Mouse (Mus musculus) embryonic facial prominence, embryonic 11.5 days (tissue): ENCODE data around the gene B4galt1. TPM values are rescaled to one million over a fixed set of nuclear protein-coding genes. Genes with fewer than 3 reads are reported as not detected.

ENCODE experiments used
- ATAC-seq: fragments of 200-750 bp; cut with Nextera tagmentation; replicated peaks from 2 replicates; pipeline ENCODE4 v1.8.0; 2017; ENCODE audit warnings: low read depth; ENCODE audit not compliant: insufficient number of reproducible peaks, low FRiP score, low TSS enrichment
- DNase-seq: peaks from one replicate; pipeline ENCODE4 v3.0.0-alpha.2; 2015; ENCODE audit warnings: low spot score
- H3K27ac ChIP-seq: fragments of 300-500 bp; sonication (generic); replicated peaks from 2 replicates; pipeline ENCODE4 v1.5.1; 2014; ENCODE audit warnings: mild to moderate bottlenecking, low read depth, low read length, control low read depth
- H3K27me3 ChIP-seq: fragments of 300-500 bp; sonication (generic); 2 replicates; pipeline ENCODE4 v1.6.1; 2014; ENCODE audit warnings: mild to moderate bottlenecking, low read length, moderate library complexity, mixed read lengths; ENCODE audit not compliant: control insufficient read depth, insufficient read depth
- H3K36me3 ChIP-seq: fragments of 300-500 bp; sonication (generic); replicated peaks from 2 replicates; pipeline ENCODE4 v1.6.1; 2014; ENCODE audit warnings: low read depth, mild to moderate bottlenecking, low read length, moderate library complexity, mixed read lengths; ENCODE audit not compliant: control insufficient read depth, insufficient read depth
- H3K4me1 ChIP-seq: fragments of 300-500 bp; sonication (generic); 2 replicates; pipeline ENCODE4 v1.6.1; 2014; ENCODE audit warnings: low read length, mixed read lengths; ENCODE audit not compliant: control insufficient read depth, insufficient read depth
- H3K4me2 ChIP-seq: fragments of 300-500 bp; sonication (generic); 2 replicates; pipeline ENCODE4 v1.6.1; 2014; ENCODE audit warnings: low read depth, mild to moderate bottlenecking, control low read depth, low read length, moderate library complexity
- H3K4me3 ChIP-seq: fragments of 300-500 bp; sonication (generic); 2 replicates; pipeline ENCODE4 v1.5.1; 2014; ENCODE audit warnings: low read depth, low read length, control low read depth
- H3K9ac ChIP-seq: fragments of 300-500 bp; sonication (generic); replicated peaks from 2 replicates; pipeline ENCODE4 v1.6.1; 2014; ENCODE audit warnings: mild to moderate bottlenecking, control low read depth, low read length
- H3K9me3 ChIP-seq: fragments of 300-500 bp; sonication (generic); replicated peaks from 2 replicates; pipeline ENCODE4 v1.6.1; 2016; ENCODE audit warnings: mild to moderate bottlenecking, low read length, inconsistent platforms, mixed read lengths; ENCODE audit not compliant: control insufficient read depth
- WGBS: fragments of 180-500 bp; shearing (Covaris S2); extraction: QIAGEN DNeasy Blood & Tissue Kit; methylation state at CpG from one replicate; pipeline ENCODE4 v1.1.7; 2014; 5-methylcytosine and 5-hydroxymethylcytosine counted together
- polyA plus RNA-seq: library from polyadenylated mRNA; unstranded; fragments of >200 nt; fragmentation: Nextera tagmentation; extraction: Ambion mirVana; gene quantifications from 2 replicates; pipeline ENCODE4 v1.2.1, GENCODE M21; 2014

The B4galt1 gene
- polyA plus RNA-seq, 1 experiment from 2014 or later, result 28.3 TPM

DNA sequence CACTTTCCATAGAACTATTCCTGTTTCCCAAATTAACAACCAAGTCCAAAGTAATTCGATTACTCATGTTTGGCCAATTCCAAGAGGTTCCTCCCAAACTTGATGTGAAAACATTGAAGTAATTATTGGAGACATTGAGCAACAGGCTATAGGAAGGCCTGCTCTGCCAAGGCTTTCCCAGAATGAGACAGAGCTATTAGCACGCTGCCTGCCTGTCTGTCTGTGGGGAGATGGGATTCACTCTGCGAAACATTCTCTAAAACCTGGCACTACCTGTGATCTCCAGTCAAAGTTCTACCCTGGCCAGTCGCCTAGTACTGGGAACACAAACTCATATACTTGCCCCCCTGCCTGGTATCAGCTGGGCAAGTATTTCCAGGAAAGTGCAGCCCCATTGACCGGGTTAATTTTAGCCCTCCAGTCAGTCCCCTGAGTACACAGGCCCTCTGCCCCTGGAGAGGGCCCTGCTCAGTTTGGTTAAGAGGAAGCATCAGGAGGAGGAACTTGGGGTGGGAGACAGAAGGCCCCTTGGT is 1.5 kb downstream of the B4galt1 start:
- ATAC-seq (no peak), DNase-seq (no peak)
- no peaks in the 10 kb centered on the region for H3K9me3 ChIP-seq
- H3K36me3 ChIP-seq, result no peaks in the 10 kb centered on the region
- no peaks in the 10 kb centered on the region for H3K27me3 ChIP-seq
- no peaks in the 10 kb centered on the region for H3K4me1 ChIP-seq
- H3K27ac ChIP-seq, result 0 out of 2 replicates have a peak overlapping the region, but pooled peaks have one; percentile 38
- peak overlapping the region; percentile 80 for H3K9ac ChIP-seq
- H3K4me3 ChIP-seq, result peak overlapping the region; percentile 52
- 30% methylated on average over 5 of the region's 5 CpGs for WGBS
- H3K4me2 ChIP-seq, result peak overlapping the region; percentile 59

DNA sequence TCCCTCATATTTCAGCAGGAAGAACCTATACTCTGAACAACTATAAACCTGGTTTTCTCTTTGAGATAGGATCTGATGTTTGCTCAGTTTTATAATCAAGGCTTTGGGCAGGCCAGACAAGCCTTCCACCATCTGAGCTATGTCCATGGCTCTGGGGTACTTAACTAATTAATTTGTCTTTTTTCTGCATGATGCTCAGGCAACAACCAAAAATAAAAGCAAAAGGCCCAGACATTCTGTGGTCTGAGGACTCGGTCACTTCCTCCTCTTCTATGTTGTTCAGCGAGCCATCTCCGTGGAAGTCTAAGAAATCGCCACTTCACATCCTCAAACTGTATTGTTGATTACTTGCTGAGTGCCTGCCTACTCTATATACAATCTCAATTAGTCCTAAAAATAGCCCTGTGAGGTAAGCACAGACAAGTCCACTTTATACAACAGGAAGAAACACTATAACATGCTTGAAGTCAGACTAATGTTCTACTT is 2.0 kb downstream of the B4galt1 start:
- H3K9me3 ChIP-seq, result no peaks in the 10 kb centered on the region
- no peaks in the 10 kb centered on the region for H3K27me3 ChIP-seq
- no peaks in the 10 kb centered on the region for H3K36me3 ChIP-seq
- no peaks in the 10 kb centered on the region for H3K4me1 ChIP-seq
- DNase-seq (no peak), ATAC-seq (no peak)
- WGBS, result 61% methylated on average over 4 of the region's 4 CpGs
- no peak overlapping the region for H3K4me2 ChIP-seq
- peak overlapping the region; percentile 15 for H3K9ac ChIP-seq
- peak overlapping the region; percentile 52 for H3K4me3 ChIP-seq
- no peak overlapping the region for H3K27ac ChIP-seq

DNA sequence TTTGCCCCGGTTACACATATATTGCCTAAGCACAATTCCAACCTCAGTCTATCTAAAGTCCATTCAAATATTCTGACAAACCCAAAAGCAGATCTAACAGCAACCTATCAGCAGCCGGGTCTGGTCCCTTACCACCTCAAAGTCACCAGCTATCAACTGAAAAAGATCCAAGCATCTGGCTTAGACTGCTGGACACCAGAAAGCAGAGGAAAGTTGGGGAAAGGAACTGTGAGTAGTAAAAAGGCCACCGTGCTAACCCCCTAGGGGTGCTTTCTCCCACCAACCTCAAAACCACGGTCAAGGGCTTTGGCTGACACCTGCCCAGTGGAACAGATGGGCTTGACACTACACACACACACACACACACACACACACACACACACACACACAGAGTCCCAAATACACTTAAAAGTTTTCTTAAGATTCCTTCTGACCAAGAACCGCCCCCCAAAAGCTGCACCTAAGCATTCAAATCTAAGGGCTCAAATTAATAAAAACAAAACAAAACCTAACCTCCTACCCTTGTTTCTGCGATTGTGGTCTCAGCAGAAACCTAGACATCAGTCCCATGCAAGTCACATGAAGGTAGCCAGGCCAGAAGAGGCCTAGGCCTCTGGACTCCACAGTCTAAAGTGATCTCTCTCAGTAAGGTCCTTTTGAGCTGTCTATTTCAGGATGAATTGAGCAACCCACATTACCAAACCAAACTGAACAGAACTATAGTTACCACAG is 2.6 kb downstream of the B4galt1 start:
- no peak for ATAC-seq
- no peak overlapping the region for H3K4me3 ChIP-seq

DNA sequence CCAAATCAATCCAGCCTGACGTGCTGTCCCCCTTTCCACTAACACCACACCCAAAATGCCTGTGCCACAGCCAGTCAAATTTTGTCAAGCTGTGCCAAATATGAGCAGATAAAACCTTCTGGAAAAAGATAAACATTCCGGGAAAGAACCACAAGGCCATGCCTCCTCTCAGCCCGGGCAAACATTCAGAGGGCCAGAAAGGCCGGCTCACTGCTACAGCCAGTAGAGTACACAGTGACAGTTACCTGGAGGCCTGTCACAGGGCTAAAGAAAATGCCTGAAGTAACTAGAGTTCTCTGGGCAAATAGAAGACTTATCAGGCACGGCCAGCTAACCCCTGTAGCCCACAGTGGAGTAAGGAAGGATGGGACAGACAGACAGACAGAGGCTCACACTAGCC is 3.2 kb downstream of the B4galt1 start:
- DNase-seq (no peak), ATAC-seq (no peak)
- WGBS, result 87% methylated on average over 5 of the region's 5 CpGs
- no peaks in the 10 kb centered on the region for H3K9me3 ChIP-seq
- no peak overlapping the region for H3K4me2 ChIP-seq
- H3K4me3 ChIP-seq, result no peak overlapping the region
- no peak overlapping the region for H3K9ac ChIP-seq
- no peaks in the 10 kb centered on the region for H3K4me1 ChIP-seq
- H3K36me3 ChIP-seq, result no peaks in the 10 kb centered on the region
- no peak overlapping the region; the same call in 1 of the 2 replicates for H3K27ac ChIP-seq
- H3K27me3 ChIP-seq, result no peaks in the 10 kb centered on the region

More for the DNA sequence above, 2.6 kb downstream of the B4galt1 start:
- no peak overlapping the region for H3K4me2 ChIP-seq
- no peaks in the 10 kb centered on the region for H3K4me1 ChIP-seq
- H3K9me3 ChIP-seq, result no peaks in the 10 kb centered on the region
- 77% methylated on average over 6 of the region's 6 CpGs for WGBS
- no peak overlapping the region; the same call in 1 of the 2 replicates for H3K27ac ChIP-seq
- no peaks in the 10 kb centered on the region for H3K27me3 ChIP-seq
- no peaks in the 10 kb centered on the region for H3K36me3 ChIP-seq
- H3K9ac ChIP-seq, result peak overlapping the region; percentile 15
- no peak for DNase-seq

DNA sequence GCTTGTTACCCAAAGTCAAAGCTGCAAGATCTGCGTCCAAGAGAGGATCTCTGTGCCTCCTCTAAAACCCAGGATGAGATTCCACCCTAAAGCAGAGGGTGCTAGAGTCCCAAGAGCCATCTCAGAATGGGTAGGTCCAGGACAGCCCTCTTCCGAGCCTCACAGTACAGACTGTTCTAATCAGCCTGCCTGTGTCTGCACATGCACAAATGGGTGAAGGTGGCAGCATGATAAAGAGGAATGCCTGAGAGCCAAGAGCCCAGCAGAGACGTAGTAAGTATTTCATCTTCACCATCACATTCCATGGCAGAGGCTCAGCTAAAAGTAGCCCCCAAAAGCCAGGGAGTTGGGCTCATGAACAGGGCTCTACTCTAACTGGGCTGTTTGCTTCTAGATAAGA is 4.3 kb downstream of the B4galt1 start:
- Histone ChIP-seq H3K36me3 (no peaks in the 10 kb centered on the region), H3K27me3 (no peaks in the 10 kb centered on the region), H3K4me1 (no peaks in the 10 kb centered on the region), H3K27ac (no peak overlapping the region), H3K4me3 (no peak overlapping the region), H3K9ac (no peak overlapping the region), H3K4me2 (no peak overlapping the region), H3K9me3 (no peaks in the 10 kb centered on the region)
- 86% methylated on average over 3 of the region's 3 CpGs for WGBS
- DNase-seq (no peak), ATAC-seq (no peak)

DNA sequence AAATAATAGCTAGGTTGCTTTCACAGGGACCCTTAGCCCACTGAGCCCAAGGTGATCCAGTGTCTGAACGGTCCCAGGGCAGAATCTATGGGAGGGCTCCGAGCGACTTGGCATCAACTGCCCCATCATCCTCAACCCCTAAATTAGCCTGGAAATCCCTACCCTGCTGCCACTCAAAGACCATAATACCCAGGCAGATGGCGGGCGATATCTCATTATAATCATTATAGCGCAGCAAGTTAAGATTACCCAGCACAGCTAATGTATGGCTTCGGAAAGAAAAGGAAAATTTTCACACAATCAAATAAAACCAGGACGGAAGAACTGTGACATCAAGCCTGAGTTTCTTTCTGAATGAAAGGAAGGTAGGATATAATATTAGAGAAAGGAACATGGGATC is 5.6 kb downstream of the B4galt1 start:
- no peak overlapping the region for H3K27ac ChIP-seq
- 93% methylated on average over 8 of the region's 8 CpGs for WGBS
- no peak overlapping the region for H3K4me2 ChIP-seq
- no peaks in the 10 kb centered on the region for H3K9me3 ChIP-seq
- H3K4me1 ChIP-seq, result no peaks in the 10 kb centered on the region
- no peaks in the 10 kb centered on the region for H3K27me3 ChIP-seq
- no peak overlapping the region for H3K4me3 ChIP-seq
- H3K9ac ChIP-seq, result no peak overlapping the region
- no peaks in the 10 kb centered on the region for H3K36me3 ChIP-seq
- DNase-seq (no peak), ATAC-seq (no peak)

DNA sequence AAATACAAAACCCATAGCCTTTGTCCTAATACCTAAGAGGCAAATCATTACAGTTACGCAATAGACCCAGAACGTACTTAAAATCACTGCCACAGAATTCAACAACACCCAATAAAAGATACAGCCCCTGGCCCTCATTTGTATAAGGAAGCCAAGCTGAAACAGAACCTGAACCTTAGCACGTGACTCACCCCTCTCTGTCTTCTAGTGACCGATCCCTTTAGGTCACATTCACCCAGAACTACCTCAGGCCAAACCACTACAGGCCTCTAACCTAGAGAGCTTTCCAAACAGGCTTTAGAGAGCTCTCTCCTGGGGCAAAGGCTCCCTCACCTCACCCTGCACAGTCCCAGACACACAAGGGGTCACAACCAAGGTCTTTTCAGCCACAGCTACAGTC is 6.6 kb downstream of the B4galt1 start:
- Histone ChIP-seq H3K9me3 (no peaks in the 10 kb centered on the region), H3K27ac (no peak overlapping the region), H3K4me1 (no peaks in the 10 kb centered on the region), H3K4me2 (no peak overlapping the region), H3K36me3 (no peaks in the 10 kb centered on the region), H3K4me3 (no peak overlapping the region), H3K9ac (no peak overlapping the region), H3K27me3 (no peaks in the 10 kb centered on the region)
- DNase-seq (no peak), ATAC-seq (no peak)
- 90% methylated on average over 4 of the region's 4 CpGs for WGBS

DNA sequence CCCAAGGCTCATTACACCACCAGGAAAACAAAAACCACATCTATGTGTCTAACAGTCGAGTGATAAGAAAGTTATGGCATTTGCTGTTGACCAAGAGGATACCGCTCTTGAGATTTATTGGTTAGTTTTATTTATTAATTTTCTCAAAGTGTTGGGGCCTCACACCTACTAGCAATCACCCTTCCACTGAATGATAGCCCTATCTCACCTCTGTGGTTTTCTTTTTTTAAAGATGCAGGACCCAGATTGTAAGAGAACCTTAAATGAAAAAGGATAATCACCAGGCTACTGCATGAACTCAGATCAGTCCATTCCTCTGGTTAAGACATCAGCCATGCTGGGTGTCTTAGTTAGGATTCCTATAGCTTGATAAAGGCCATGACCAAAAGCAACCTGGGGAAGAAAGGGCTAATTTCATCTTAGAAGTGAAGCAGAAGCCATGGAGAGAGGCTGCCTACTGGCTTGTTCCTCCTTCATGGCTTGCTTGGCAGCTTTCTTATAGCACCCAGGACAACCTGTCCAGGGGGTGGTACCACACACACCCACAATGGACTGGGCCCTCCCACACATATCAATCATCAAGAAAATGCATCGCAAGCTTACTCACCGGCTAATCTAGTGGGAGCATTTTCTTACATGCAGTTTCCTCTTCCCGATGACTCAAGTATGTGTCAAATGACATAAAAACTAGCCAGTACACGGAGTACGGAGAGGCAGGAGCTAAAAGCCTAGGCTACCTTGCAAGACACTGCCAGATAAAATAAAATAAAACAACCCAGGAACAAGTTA is 7.5 kb downstream of the B4galt1 start:
- DNase-seq (no peak), ATAC-seq (no peak)

More for the DNA sequence above, 7.5 kb downstream of the B4galt1 start:
- no peak overlapping the region for H3K4me3 ChIP-seq
- H3K27me3 ChIP-seq, result no peaks in the 10 kb centered on the region
- WGBS, result 85% methylated on average over 7 of the region's 7 CpGs
- H3K27ac ChIP-seq, result no peak overlapping the region
- H3K4me2 ChIP-seq, result no peak overlapping the region
- H3K36me3 ChIP-seq, result no peaks in the 10 kb centered on the region
- H3K9ac ChIP-seq, result no peak overlapping the region
- no peaks in the 10 kb centered on the region for H3K9me3 ChIP-seq
- no peaks in the 10 kb centered on the region for H3K4me1 ChIP-seq
